Mouse (Mus musculus): Measurements from ENCODE around the gene Samd5.

DNA sequence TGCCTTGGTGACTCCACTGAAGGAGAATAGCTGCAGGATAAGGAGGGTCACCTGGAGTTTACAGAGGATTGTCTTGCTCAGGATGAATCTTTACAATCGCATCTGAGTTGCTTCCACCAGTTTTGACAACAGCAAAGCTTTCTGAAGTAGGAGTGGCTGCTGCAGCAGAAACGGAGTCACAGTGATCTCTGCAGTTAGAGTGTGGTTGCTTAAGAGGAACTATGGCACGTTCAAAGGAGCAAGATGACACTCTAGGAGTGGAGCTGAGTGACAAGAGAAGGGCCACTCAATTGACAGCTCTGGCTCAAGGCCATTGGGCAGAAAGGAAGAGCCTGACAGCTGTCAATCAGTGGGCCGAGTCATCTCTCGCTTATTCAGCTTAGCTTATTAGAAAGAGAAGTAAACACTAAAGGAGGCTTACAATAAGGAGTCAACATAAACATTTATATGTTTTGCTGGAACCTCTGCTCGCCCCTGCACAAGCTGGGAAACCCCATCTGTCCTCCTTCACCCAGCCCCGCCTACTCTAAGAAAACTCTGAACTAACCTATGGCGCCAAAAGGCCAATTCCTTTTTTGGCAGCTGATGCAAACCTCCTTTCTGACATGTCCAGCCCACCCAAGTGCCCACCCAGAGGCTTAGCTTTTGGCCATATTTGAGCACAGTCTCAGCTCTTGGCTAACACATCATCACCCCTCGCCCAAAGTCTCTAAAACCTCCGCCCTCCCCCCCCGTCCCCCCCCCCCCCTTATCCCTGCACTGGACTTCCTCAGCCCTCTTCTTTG lies 47.7 kb upstream of the Samd5 start:
- TF ChIP-seq CTCF (IDR thresholded peaks at IDR 0.05; ENCODE audit: borderline replicate concordance, insufficient read depth, low read depth, low read length), result no peak
- TF ChIP-seq POLR2A (IDR thresholded peaks at IDR 0.05; ENCODE audit: borderline replicate concordance, insufficient read depth, low read length), result no peak
